Mouse (Mus musculus) lung, adult 2 months (tissue): ENCODE measurements around the gene Zbtb20.

Experiments
- CTCF ChIP-seq: fragments of 200-500 bp; IDR thresholded peaks from 2 replicates; pipeline ENCODE4 v1.5.1; 2011; ENCODE audit warnings: mild to moderate bottlenecking, low read length, control low read depth; ENCODE audit not compliant: insufficient read depth
- POLR2A ChIP-seq: fragments of 200-500 bp; IDR thresholded peaks from 2 replicates; pipeline ENCODE4 v1.6.1; 2011; ENCODE audit warnings: low read depth, mild to moderate bottlenecking, control low read depth, low read length, borderline replicate concordance; ENCODE audit errors: extremely low read depth

DNA sequence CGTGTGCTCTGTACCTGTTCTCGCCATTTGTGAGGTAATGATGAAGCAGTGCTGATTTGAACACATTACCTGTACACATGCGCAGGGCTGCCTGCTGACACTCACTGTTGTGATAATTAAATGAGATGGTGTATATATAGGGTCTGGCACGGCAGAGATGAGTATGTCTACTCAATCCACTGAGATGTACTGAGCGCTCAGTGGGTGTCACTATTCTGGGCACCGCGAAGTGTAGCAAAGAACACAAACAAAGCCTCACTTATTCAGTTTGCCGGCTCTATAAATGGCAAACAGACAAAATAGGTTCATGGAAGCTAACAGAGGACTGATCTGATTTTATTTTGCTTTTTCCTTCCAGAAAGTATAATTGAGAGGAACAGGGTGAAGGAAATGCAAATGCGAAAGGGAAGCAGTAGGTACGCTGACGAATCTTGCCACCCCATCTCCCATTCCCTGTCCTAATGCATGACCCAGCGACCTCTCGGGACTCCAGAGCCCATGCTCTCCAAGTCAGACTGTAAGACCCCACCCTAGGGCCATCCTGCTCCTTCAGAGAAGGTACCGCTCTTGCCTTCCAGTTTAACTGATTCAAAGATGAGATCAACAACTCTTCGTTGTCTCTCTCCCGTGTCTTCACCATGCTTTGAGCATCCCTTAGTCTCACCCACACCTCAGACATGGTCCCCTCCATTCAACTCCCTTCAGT, 695.8 kb downstream of the Zbtb20 start:
- TF ChIP-seq POLR2A (no peak), CTCF (no peak)
